Mouse (Mus musculus): ENCODE measurements at regions not wholly inside any gene's neighbourhood (a gene's known extent, or its start where the extent isn't known, plus 50 kb on each side); places are given as distances from the start of the nearest gene placed in this dataset.

DNA sequence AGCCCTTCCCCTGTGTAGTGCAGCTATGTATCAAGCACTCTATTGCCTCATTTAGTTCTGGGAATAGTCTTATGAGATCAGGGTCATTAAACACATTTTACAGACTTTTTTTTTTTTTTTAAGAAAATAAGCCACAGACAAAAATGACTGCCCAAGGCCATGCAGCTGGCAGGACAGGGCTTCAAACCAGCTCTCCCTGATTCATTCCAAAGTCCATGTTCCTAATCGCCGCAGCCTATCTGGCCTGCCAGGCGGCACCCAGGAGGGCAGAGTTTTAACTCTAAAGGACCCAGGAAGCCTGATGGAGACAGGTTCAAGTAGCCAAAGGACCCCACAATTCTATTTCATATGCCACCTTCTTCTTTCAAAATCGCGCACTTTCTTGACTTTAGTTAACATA lies 356.4 kb downstream of the Sox9 start:
- H3K4me1 ChIP-seq (ENCODE audit: control insufficient read depth in 1 of 2, insufficient read depth in 2 of 2), result peaks cover 0 to 27% of the 10 kb centered on the region in 2 experiments; a peak in 3 of 4 replicates
- H3K79me2 ChIP-seq (replicated peaks; ENCODE audit: control insufficient read depth, extremely low read depth, insufficient read depth, poor library complexity, severe bottlenecking), result no peaks in the 10 kb centered on the region
- no peak for DNase-seq (ENCODE audit: extremely low read depth)
- H3K36me3 ChIP-seq (replicated peaks in 1 of 2; ENCODE audit: control insufficient read depth in 1 of 2, insufficient read depth in 1 of 2, low read length in 1 of 2), result peaks cover 0 to 25% of the 10 kb centered on the region in 2 experiments
- TF ChIP-seq MYC (IDR thresholded peaks at IDR 0.05; ENCODE audit: low read depth, low read length) (no peak), UBTF (IDR thresholded peaks at IDR 0.05; ENCODE audit: low read depth, low read length) (no peak), SIN3A (IDR thresholded peaks at IDR 0.05; ENCODE audit: low read length) (no peak), CHD2 (IDR thresholded peaks at IDR 0.05; ENCODE audit: low read length) (no peak), TCF12 (IDR thresholded peaks at IDR 0.05; ENCODE audit: low read depth, low read length) (no peak), GABPA (IDR thresholded peaks at IDR 0.05; ENCODE audit: insufficient replicate concordance, low read depth, low read length) (no peak), IRF4 (IDR thresholded peaks at IDR 0.05; ENCODE audit: low read depth, low read length) (no peak), NELFE (IDR thresholded peaks at IDR 0.05; ENCODE audit: low read depth, low read length) (no peak), ETS1 (conservative IDR thresholded peaks at IDR 0.05; ENCODE audit: low read depth, low read length) (no peak), EP300 (IDR thresholded peaks at IDR 0.05; ENCODE audit: low read length) (no peak)
- no peak overlapping the region for H3K27ac ChIP-seq (ENCODE audit: insufficient read depth, low read depth)
- no peak overlapping the region for H3K9ac ChIP-seq (ENCODE audit: insufficient read depth, low read depth)
- H3K4me3 ChIP-seq (replicated peaks in 1 of 3; ENCODE audit: low read depth in 2 of 3, low read length in 2 of 3, poor library complexity in 1 of 3), result no peak overlapping the region
- H3K27me3 ChIP-seq (replicated peaks), result no peaks in the 10 kb centered on the region
- no peak overlapping the region for H3K4me2 ChIP-seq (ENCODE audit: insufficient read depth, low read depth, poor library complexity, severe bottlenecking)
- dilution Hi-C loops (cut with MboI; ENCODE audit: extremely low pct_ligation_motif_present, extremely low pct_unique_long_range_greater_than_20kb, low sequenced_read_pairs), result no loop called here
- no peaks in the 10 kb centered on the region for H3K9me3 ChIP-seq (replicated peaks; ENCODE audit: low read length)
- in situ Hi-C loops (cut with MboI; ENCODE audit: low pct_ligation_motif_present, low pct_unique_long_range_greater_than_20kb, low sequenced_read_pairs), result no loop called here

DNA sequence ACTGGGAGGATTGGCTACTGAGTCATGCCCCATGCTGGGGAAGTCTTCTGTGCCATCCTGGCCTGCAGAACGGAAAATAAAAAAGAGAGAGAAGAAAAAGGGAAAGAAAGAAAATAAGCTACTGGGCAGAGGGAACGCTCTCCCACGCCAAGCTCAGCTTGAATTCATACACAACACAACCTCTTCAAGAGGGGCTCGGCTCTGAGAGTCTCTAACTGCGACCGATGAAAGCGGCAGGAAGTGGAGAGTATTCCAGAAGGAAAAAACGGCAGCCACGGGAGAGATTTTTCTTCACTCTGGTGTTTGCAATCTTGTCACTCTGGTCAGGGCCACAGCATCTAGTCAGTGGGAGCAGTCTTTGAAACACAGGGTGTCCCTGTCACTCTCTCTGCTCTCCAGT lies 358.6 kb downstream of the Sox9 start:
- no peak overlapping the region for H3K9ac ChIP-seq (ENCODE audit: insufficient read depth, low read depth)
- H3K9me3 ChIP-seq (replicated peaks; ENCODE audit: low read length), result no peaks in the 10 kb centered on the region
- no peak for TF ChIP-seq MYC (IDR thresholded peaks at IDR 0.05; ENCODE audit: low read depth, low read length)
- TF ChIP-seq JUND (conservative IDR thresholded peaks at IDR 0.05; ENCODE audit: low read depth, low read length), result no peak
- TF ChIP-seq MAZ (IDR thresholded peaks at IDR 0.05; ENCODE audit: low read depth, low read length), result no peak
- TF ChIP-seq SMC3 (IDR thresholded peaks at IDR 0.05; ENCODE audit: low read depth, low read length), result no peak
- no peak for TF ChIP-seq BHLHE40 (IDR thresholded peaks at IDR 0.05; ENCODE audit: low read depth, low read length)
- no peak for TF ChIP-seq POLR2A (IDR thresholded peaks at IDR 0.05; ENCODE audit: low read depth, low read length)
- no peak for TF ChIP-seq ZMIZ1 (IDR thresholded peaks at IDR 0.05; ENCODE audit: low read depth, low read length)
- no peak for TF ChIP-seq PAX5 (IDR thresholded peaks at IDR 0.05; ENCODE audit: low read length)
- TF ChIP-seq KAT2A (IDR thresholded peaks at IDR 0.05; ENCODE audit: insufficient replicate concordance, low read length), result no peak
- no peak for TF ChIP-seq GABPA (IDR thresholded peaks at IDR 0.05; ENCODE audit: insufficient replicate concordance, low read depth, low read length)
- no peak for TF ChIP-seq HCFC1 (IDR thresholded peaks at IDR 0.05; ENCODE audit: low read depth, low read length)
- TF ChIP-seq USF1 (IDR thresholded peaks at IDR 0.05; ENCODE audit: low read depth, low read length), result no peak
- TF ChIP-seq CHD1 (IDR thresholded peaks at IDR 0.05; ENCODE audit: low read depth, low read length), result no peak
- no peak for TF ChIP-seq ELF1 (IDR thresholded peaks at IDR 0.05; ENCODE audit: low read depth, low read length)
- TF ChIP-seq E2F4 (IDR thresholded peaks at IDR 0.05; ENCODE audit: insufficient replicate concordance, low read depth, low read length), result no peak
- dilution Hi-C loops (cut with MboI; ENCODE audit: extremely low pct_ligation_motif_present, extremely low pct_unique_long_range_greater_than_20kb, low sequenced_read_pairs) (no loop called here), in situ Hi-C loops (cut with MboI; ENCODE audit: low pct_ligation_motif_present, low pct_unique_long_range_greater_than_20kb, low sequenced_read_pairs) (no loop called here)
- H3K4me2 ChIP-seq (ENCODE audit: insufficient read depth, low read depth, poor library complexity, severe bottlenecking), result no peak overlapping the region
- no peak overlapping the region for H3K4me3 ChIP-seq (replicated peaks in 1 of 3; ENCODE audit: low read depth in 2 of 3, low read length in 2 of 3, poor library complexity in 1 of 3)
- H3K79me2 ChIP-seq (replicated peaks; ENCODE audit: control insufficient read depth, extremely low read depth, insufficient read depth, poor library complexity, severe bottlenecking), result no peaks in the 10 kb centered on the region
- H3K36me3 ChIP-seq (replicated peaks in 1 of 2; ENCODE audit: control insufficient read depth in 1 of 2, insufficient read depth in 1 of 2, low read length in 1 of 2), result peaks cover 0 to 20% of the 10 kb centered on the region in 2 experiments
- H3K27ac ChIP-seq (ENCODE audit: insufficient read depth, low read depth), result no peak overlapping the region
- DNase-seq (ENCODE audit: extremely low read depth), result no peak
- peaks cover 0 to 13% of the 10 kb centered on the region in 2 experiments; a peak in 1 of 4 replicates for H3K4me1 ChIP-seq (ENCODE audit: control insufficient read depth in 1 of 2, insufficient read depth in 2 of 2)
- H3K27me3 ChIP-seq (replicated peaks), result no peaks in the 10 kb centered on the region
